In the genomic region with DNA sequence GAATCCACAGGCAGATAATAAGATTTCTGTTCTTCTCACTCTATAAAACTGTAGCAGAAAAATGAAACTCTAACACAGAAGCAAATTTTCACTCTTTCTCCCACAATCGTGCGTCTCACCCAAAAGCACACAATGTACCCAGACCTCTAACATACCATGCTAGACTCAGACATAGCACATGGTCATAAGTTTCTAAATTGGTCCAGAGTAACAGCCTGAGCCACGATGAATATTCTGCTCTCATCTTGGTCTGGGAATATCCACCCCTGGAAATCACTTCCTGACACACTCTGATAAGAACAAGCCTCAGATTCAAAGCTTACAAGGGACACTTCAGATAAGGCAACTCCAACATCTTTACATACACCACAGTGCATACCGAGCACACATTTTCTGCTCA, we compare ENCODE assay signal across 42 mouse cellular contexts. TPM values are rescaled to one million over a fixed set of nuclear protein-coding genes. Genes with fewer than 3 reads are reported as not detected.
"Had no signal": no experiment of that assay in that cellular context is flagged by ENCODE, and none has a peak within 500 bp of the region (broad histone marks: within the 10 kb centered on the region; RNA-seq: fewer than 3 reads in every experiment).

No protein-coding gene starts in this region.

RNA-seq across cellular contexts. Expression of gene Gm13769, which starts 38.2 kb away (rescaled TPM):
- total RNA-seq: heart, postnatal 25 days; hematopoietic stem cell, adult 5-6 weeks; hindbrain, postnatal 0 days; layer of hippocampus, adult 18-20 months; layer of hippocampus, adult 2 months; layer of hippocampus, postnatal 36 days; left cerebral cortex, adult 18-20 months had no signal
- polyA plus RNA-seq: heart, embryonic 11.5 days; heart, embryonic 12.5 days; heart, embryonic 13.5 days; heart, embryonic 14.5 days; heart, embryonic 15.5 days; heart, embryonic 16.5 days; heart, postnatal 0 days; hindbrain, embryonic 10.5 days; hindbrain, embryonic 11.5 days; hindbrain, embryonic 13.5 days; hindbrain, embryonic 14.5 days; hindbrain, embryonic 15.5 days; hindbrain, embryonic 16.5 days; hindbrain, postnatal 0 days; inflammation-experienced regulatory T-cells, adult 6 months; intestine, embryonic 14.5 days; intestine, embryonic 15.5 days; intestine, embryonic 16.5 days; intestine, postnatal 0 days; kidney, adult 2 months; kidney, embryonic 14.5 days; kidney, embryonic 15.5 days; kidney, embryonic 16.5 days; kidney, postnatal 0 days; large intestine, adult 2 months had no signal

RNA-seq across cellular contexts. Expression of gene Olfr1274-ps, which starts 38.3 kb away (rescaled TPM):
- total RNA-seq: heart, postnatal 10 days; heart, postnatal 14 days; heart, postnatal 25 days; heart, postnatal 36 days; heart, postnatal 4 days; hematopoietic stem cell, adult 5-6 weeks; hindbrain, postnatal 0 days; layer of hippocampus, adult 18-20 months; layer of hippocampus, adult 2 months; layer of hippocampus, adult 8-10 months; layer of hippocampus, postnatal 10 days; layer of hippocampus, postnatal 14 days; layer of hippocampus, postnatal 25 days; layer of hippocampus, postnatal 36 days; left cerebral cortex, adult 18-20 months; left cerebral cortex, adult 2 months; left cerebral cortex, adult 8-10 months had no signal
- polyA plus RNA-seq: heart, embryonic 11.5 days; heart, embryonic 12.5 days; heart, embryonic 13.5 days; heart, embryonic 14.5 days; heart, embryonic 15.5 days; heart, embryonic 16.5 days; heart, postnatal 0 days; hindbrain, embryonic 10.5 days; hindbrain, embryonic 11.5 days; hindbrain, embryonic 12.5 days; hindbrain, embryonic 13.5 days; hindbrain, embryonic 14.5 days; hindbrain, embryonic 15.5 days; hindbrain, embryonic 16.5 days; hindbrain, postnatal 0 days; inflammation-experienced regulatory T-cells, adult 6 months; intestine, embryonic 14.5 days; intestine, embryonic 15.5 days; intestine, embryonic 16.5 days; intestine, postnatal 0 days; kidney, adult 2 months; kidney, embryonic 14.5 days; kidney, embryonic 15.5 days; kidney, embryonic 16.5 days; kidney, postnatal 0 days; large intestine, adult 2 months had no signal
